Mouse (Mus musculus) embryo, embryonic 10 days (tissue): ENCODE data around the gene Spdef.

Source experiments
- DNase-seq: peaks from one replicate; pipeline ENCODE4 v3.0.0-alpha.2; 2015; ENCODE audit warnings: low spot score

Gene Spdef

DNA sequence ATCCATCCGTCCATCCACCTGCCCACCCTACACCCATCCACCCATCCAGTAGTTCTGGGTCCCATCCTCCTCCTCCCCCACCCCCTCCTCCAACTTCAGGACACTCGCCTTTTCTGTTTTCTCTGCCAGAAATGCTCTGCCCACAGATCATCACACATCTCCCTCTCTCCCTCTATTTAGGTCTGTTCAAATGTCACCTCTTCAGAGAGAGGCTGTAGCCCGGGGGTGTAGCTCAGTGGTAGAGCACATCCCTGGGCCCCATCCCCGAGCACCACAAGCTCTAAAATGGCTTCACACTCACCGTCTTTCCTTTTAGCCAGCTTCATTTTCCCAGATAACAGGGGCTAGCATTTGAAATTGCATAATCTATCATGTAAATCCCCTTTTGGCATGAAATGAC lies 51.0 kb downstream of the Spdef start:
- DNase-seq: no peak

DNA sequence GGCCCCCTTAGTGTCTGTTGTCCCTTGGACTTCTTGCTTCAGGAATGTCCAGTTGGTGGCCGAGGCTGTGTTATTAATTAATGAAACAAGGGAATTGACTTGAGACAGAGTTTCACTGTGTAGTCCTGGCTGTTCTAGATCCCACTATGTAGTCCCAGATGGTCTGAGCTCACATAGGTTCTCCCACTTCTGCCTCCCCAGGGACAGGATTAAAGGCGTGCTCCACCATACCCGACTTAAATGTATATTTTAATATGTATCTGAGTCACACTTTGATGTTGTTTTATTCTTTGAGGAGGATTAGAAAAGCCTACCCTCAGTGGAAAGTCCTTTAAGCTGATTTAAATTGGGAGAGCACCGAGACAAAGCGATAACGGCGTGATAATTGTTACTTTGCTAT lies 52.5 kb downstream of the Spdef start:
- DNase-seq: no peak

DNA sequence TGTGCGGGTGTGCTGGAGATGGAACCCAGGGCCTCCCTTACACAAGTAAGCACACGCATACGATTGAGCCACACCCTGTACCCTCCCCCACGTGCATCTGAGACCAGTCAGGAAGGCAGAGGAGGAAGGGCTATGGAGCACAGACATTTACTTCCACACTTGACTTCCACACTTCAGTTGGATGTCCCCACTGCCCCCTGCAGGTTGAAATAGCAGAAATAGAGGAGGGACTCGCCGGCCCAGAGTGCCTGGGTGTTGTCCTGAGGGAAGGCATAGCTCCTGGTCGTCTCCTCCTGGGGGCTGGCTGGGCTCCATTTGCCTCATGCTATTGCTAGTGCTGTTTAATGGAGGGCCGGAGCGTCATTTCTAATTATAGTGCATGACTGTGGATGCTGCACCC lies 53.3 kb downstream of the Spdef start:
- DNase-seq: no peak

DNA sequence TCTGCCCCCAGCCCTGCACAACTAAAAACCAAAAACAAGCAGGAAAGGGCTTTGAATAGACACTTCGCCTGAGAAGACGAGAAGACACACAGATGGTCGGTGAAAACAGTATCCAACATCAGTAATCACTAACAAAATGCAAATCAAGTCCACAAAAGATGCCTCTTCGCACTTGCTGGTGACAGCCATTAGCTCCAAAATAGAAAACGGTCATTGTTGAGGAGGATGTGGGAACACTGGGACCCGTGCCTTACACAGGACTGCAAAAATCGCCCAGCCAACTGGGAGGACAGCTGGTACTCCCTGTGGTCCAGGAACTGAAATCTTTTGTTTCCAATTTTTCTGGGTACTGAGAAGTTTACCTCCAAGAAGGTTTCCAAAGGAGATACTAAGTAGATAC lies 54.8 kb downstream of the Spdef start:
- no peak for DNase-seq

DNA sequence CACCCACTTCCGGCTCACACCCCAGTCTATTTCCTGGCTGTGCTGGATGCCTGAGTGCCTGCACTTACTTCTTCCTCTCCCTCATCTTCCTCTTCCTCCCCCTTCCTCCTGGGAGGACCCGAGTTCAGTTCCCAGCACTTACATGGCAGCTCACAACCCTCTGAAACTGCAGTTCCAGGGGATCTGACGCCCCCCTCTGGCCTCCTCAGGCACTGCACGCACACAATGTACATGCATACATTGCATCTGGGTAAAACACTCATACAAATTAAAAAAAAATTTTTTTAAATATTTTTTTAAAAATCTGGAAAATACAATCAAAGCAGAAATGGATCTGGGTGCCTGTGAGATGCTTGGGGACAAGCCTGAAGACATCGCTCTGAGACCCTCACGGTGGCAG lies 57.0 kb downstream of the Spdef start:
- DNase-seq: no peak
